21 mouse cellular contexts compared by ENCODE assay signal in the genomic region with DNA sequence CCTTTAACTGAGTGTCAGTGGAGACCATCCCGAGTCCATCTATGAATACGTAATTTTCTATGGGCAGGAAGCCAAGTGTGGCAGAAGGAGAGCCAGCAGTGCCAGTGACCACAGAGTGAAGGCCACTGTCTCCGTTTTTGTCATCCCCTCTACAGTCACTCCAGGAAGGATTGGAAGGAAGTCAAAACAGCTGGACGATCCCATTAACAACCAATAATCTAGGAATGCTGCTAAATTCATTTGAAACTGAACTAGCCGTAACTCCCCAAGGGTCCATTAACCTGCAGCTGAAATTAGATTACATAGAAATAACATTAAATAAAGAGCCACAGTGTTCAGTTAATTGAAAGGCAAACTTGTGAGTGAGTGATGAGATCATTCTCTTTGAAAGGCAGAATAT.
DNase-seq lines count a peak whose midpoint lies in the region; ATAC-seq lines count a peak whose summit lies in the region.
"Had no signal": no experiment of that assay in that cellular context is flagged by ENCODE, and none has a peak within 500 bp of the region (broad histone marks: within the 10 kb centered on the region; RNA-seq: fewer than 3 reads in every experiment).

No protein-coding gene starts in this region.

- H3K4me3 ChIP-seq in midbrain, embryonic 14.5 days (replicated peaks; ENCODE audit: low read depth, low read length): no peak overlapping the region
- no peak overlapping the region for H3K4me3 ChIP-seq in midbrain, embryonic 10.5 days
- H3K4me3 ChIP-seq in hindbrain, embryonic 16.5 days (ENCODE audit: low read length): no peak overlapping the region
- H3K4me3 ChIP-seq: embryonic facial prominence, embryonic 15.5 days; heart, adult 2 months; limb, embryonic 15.5 days; liver, embryonic 15.5 days had no signal

- H3K36me3 ChIP-seq in midbrain, embryonic 14.5 days (ENCODE audit: control insufficient read depth, insufficient read depth, low read length): no peaks in the 10 kb centered on the region
- H3K36me3 ChIP-seq in midbrain, embryonic 10.5 days: no peaks in the 10 kb centered on the region
- no peaks in the 10 kb centered on the region for H3K36me3 ChIP-seq in hindbrain, embryonic 16.5 days (ENCODE audit: control insufficient read depth, insufficient read depth, low read length)
- H3K36me3 ChIP-seq: embryonic facial prominence, embryonic 15.5 days; limb, embryonic 15.5 days; liver, embryonic 15.5 days had no signal

- WGBS in midbrain, embryonic 14.5 days: 70% methylated on average over 5 of the region's 5 CpGs
- 90% methylated on average over 5 of the region's 5 CpGs for WGBS in midbrain, embryonic 10.5 days
- 29% methylated on average over 5 of the region's 5 CpGs for WGBS in hindbrain, embryonic 16.5 days

- H3K4me1 ChIP-seq in midbrain, embryonic 14.5 days (ENCODE audit: control insufficient read depth, insufficient read depth, low read length): no peaks in the 10 kb centered on the region
- no peaks in the 10 kb centered on the region for H3K4me1 ChIP-seq in midbrain, embryonic 10.5 days
- no peaks in the 10 kb centered on the region for H3K4me1 ChIP-seq in hindbrain, embryonic 16.5 days (ENCODE audit: control insufficient read depth, insufficient read depth, low read depth, low read length)
- H3K4me1 ChIP-seq: embryonic facial prominence, embryonic 15.5 days; liver, embryonic 15.5 days had no signal

- H3K27ac ChIP-seq in midbrain, embryonic 14.5 days (replicated peaks; ENCODE audit: low read depth, low read length): no peak overlapping the region
- no peak overlapping the region for H3K27ac ChIP-seq in midbrain, embryonic 10.5 days (replicated peaks)
- no peak overlapping the region for H3K27ac ChIP-seq in hindbrain, embryonic 16.5 days (ENCODE audit: low read depth, low read length)
- H3K27ac ChIP-seq: embryonic facial prominence, embryonic 15.5 days; heart, adult 2 months; limb, embryonic 15.5 days; liver, embryonic 15.5 days had no signal

- H3K4me2 ChIP-seq in midbrain, embryonic 14.5 days (ENCODE audit: low read length): no peak overlapping the region
- no peak overlapping the region for H3K4me2 ChIP-seq in hindbrain, embryonic 16.5 days (ENCODE audit: low read length)
- H3K4me2 ChIP-seq: embryonic facial prominence, embryonic 15.5 days; limb, embryonic 15.5 days; liver, embryonic 15.5 days had no signal

- intact Hi-C loops in left cerebral cortex, postnatal 4 days (cut with DNase I): no loop called here

- H3K27me3 ChIP-seq in midbrain, embryonic 14.5 days (ENCODE audit: control insufficient read depth, insufficient read depth, low read length): no peaks in the 10 kb centered on the region
- H3K27me3 ChIP-seq in midbrain, embryonic 10.5 days (ENCODE audit: low read depth, poor library complexity, severe bottlenecking): no peaks in the 10 kb centered on the region
- no peaks in the 10 kb centered on the region for H3K27me3 ChIP-seq in hindbrain, embryonic 16.5 days (replicated peaks; ENCODE audit: control insufficient read depth, insufficient read depth, low read length)
- H3K27me3 ChIP-seq: CH12.LX; embryonic facial prominence, embryonic 15.5 days; limb, embryonic 15.5 days; liver, embryonic 15.5 days had no signal

- no peak for ATAC-seq in midbrain, embryonic 14.5 days (ENCODE audit: low FRiP score, low TSS enrichment)
- peak; percentile 60; the same call in 1 of the 2 replicates for ATAC-seq in hindbrain, embryonic 16.5 days
- ATAC-seq: forebrain, embryonic 16.5 days; intestine, embryonic 16.5 days; midbrain, embryonic 16.5 days had no signal

- no peak overlapping the region for H3K9ac ChIP-seq in midbrain, embryonic 14.5 days (replicated peaks; ENCODE audit: low read length)
- H3K9ac ChIP-seq in hindbrain, embryonic 16.5 days (ENCODE audit: low read depth, low read length): no peak overlapping the region
- H3K9ac ChIP-seq: embryonic facial prominence, embryonic 15.5 days; limb, embryonic 15.5 days; liver, embryonic 15.5 days had no signal

- DNase-seq in adrenal gland, postnatal 14 days: peak; percentile 7
- DNase-seq in adrenal gland, postnatal 4 days (ENCODE audit: low spot score in 2 of 2): no peak
- peak; percentile 36 for DNase-seq in left cerebral cortex, postnatal 4 days
- no peak for DNase-seq in left cerebral cortex, adult 18-20 months (ENCODE audit: low spot score in 2 of 2)
- peak; percentile 31 for DNase-seq in midbrain, embryonic 14.5 days
- DNase-seq in midbrain, embryonic 10.5 days (ENCODE audit: low spot score): no peak
- no peak for DNase-seq in natural killer cell, adult 2 months (ENCODE audit: low spot score in 2 of 2)
- DNase-seq: cerebellum, adult 8-10 months; gastrocnemius, postnatal 25 days; heart, adult 2 months; heart, postnatal 4 days; kidney, postnatal 4 days; layer of hippocampus, adult 9-11 months had no signal

- H3K9me3 ChIP-seq in midbrain, embryonic 14.5 days (ENCODE audit: control insufficient read depth, low read length): no peaks in the 10 kb centered on the region
- no peaks in the 10 kb centered on the region for H3K9me3 ChIP-seq in midbrain, embryonic 10.5 days (replicated peaks)
- no peaks in the 10 kb centered on the region for H3K9me3 ChIP-seq in hindbrain, embryonic 16.5 days (ENCODE audit: control insufficient read depth, low read length)
- H3K9me3 ChIP-seq: embryonic facial prominence, embryonic 15.5 days; limb, embryonic 15.5 days; liver, embryonic 15.5 days had no signal

Comparison
In these comparisons a context has a peak if more than half of its experiments do, and no peak if none do; other contexts are left out.
1. DNase-seq: peak in adrenal gland, postnatal 14 days (single experiment), left cerebral cortex, postnatal 4 days (single experiment) and midbrain, embryonic 14.5 days (single experiment); none in adrenal gland, postnatal 4 days (0 of 2), left cerebral cortex, adult 18-20 months (0 of 2), midbrain, embryonic 10.5 days (single experiment) and natural killer cell, adult 2 months (0 of 2).